Mouse (Mus musculus) ES-E14 (cell line): ENCODE results near the gene Wdr76. TPM values are rescaled to one million over a fixed set of nuclear protein-coding genes. Genes with fewer than 3 reads are reported as not detected.

Experiments used
- DNase-seq: peaks from one replicate; pipeline ENCODE4 v3.0.0-alpha.2; 2013; ENCODE audit warnings: low read depth, low spot score
- H3K27ac ChIP-seq: 2 replicates; pipeline ENCODE4 v1.5.1; 2012; ENCODE audit warnings: low read depth, mild to moderate bottlenecking, low read length, moderate library complexity, mixed read lengths; ENCODE audit not compliant: poor library complexity, insufficient read depth, severe bottlenecking
- H3K36me3 ChIP-seq: 2 replicates; pipeline ENCODE4 v1.6.1; 2012; ENCODE audit warnings: mild to moderate bottlenecking, low read length, moderate library complexity, mixed read lengths; ENCODE audit not compliant: control insufficient read depth, poor library complexity, insufficient read depth, severe bottlenecking
- H3K4me1 ChIP-seq, 2 experiments: fragments of 150-350 bp in 1 of 2; sonication (generic) in 1 of 2; 2 replicates each; pipeline ENCODE4 v1.6.1; 2012; ENCODE audit warnings: low read length in 2 of 2, mild to moderate bottlenecking in 1 of 2, mixed read lengths in 1 of 2; ENCODE audit not compliant: control insufficient read depth in 2 of 2, insufficient read depth in 2 of 2, poor library complexity in 1 of 2
- H3K4me3 ChIP-seq, 2 experiments: fragments of 150-350 bp in 1 of 2; sonication (generic) in 1 of 2; 2 replicates each; pipeline ENCODE4 v1.5.1; 2012; ENCODE audit warnings: low read length in 2 of 2, low read depth in 1 of 2, mild to moderate bottlenecking in 1 of 2, mixed read lengths in 1 of 2; ENCODE audit not compliant: insufficient read depth in 1 of 2, poor library complexity in 1 of 2, severe bottlenecking in 1 of 2
- H3K9ac ChIP-seq: 2 replicates; pipeline ENCODE4 v1.6.1; 2012; ENCODE audit warnings: low read depth, mild to moderate bottlenecking, low read length, mixed read lengths; ENCODE audit not compliant: poor library complexity, insufficient read depth, severe bottlenecking
- H3K9me3 ChIP-seq: fragments of 150-350 bp; sonication (generic); 2 replicates; pipeline ENCODE4 v1.6.1; 2012; ENCODE audit warnings: low read depth, mild to moderate bottlenecking, low read length; ENCODE audit not compliant: control insufficient read depth, insufficient read depth
- CHD2 ChIP-seq: IDR thresholded peaks from 2 replicates; pipeline ENCODE4 v1.6.1; 2014; ENCODE audit warnings: mild to moderate bottlenecking, low read depth, low read length, inconsistent platforms
- HCFC1 ChIP-seq: IDR thresholded peaks from 2 replicates; pipeline ENCODE4 v1.6.1; 2012; ENCODE audit warnings: low read length, inconsistent platforms, borderline replicate concordance; ENCODE audit not compliant: insufficient read depth
- MAFK ChIP-seq: IDR thresholded peaks from 2 replicates; pipeline ENCODE4 v1.6.1; 2014; ENCODE audit warnings: mild to moderate bottlenecking, low read depth, low read length, inconsistent platforms; ENCODE audit not compliant: insufficient read depth
- ZC3H11A ChIP-seq: IDR thresholded peaks from 2 replicates; pipeline ENCODE4 v1.6.1; 2012; ENCODE audit warnings: low read depth, mild to moderate bottlenecking, inconsistent platforms, low read length, borderline replicate concordance
- ZNF384 ChIP-seq: IDR thresholded peaks from 2 replicates; pipeline ENCODE4 v1.6.1; 2012; ENCODE audit warnings: low read depth, low read length, inconsistent platforms
- in situ Hi-C, 2 experiments: fragments of 600-800 bp; cut with MboI; formaldehyde crosslinking; loops; one replicate each; pipeline ENCODE4 v1.15.1; 2025; ENCODE audit warnings: low sequenced_read_pairs in 2 of 2, inconsistent platforms in 1 of 2; ENCODE audit not compliant: unreplicated experiment in 2 of 2
- total RNA-seq: library from RNA; depleted of rRNA; stranded (reverse); fragments of 300-350 nt; gene quantifications from 2 replicates; pipeline ENCODE4 v1.2.3, GENCODE M21; 2012

Wdr76 gene
- total RNA-seq, 1 experiment: 21.5 TPM

DNA sequence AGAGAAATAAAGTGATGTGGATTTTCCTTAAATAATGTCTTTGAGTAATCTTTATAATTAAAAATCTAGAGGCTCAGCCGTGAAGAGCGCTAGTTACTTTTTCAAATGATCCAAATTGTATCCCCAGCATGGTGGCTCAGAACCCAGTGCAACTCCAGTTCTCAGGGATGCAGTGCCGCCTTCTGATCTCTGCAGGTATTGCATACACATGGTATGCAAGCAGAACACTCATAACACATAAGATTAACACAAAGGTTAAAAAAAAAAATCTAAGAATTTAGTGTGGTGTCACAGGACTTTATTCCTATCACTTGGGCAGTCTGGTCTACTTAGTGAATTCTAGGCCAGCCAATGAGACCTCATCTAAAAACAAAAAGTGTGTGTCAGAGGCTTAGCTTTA, 38.3 kb downstream of the Wdr76 start:
- H3K9ac ChIP-seq: no peak overlapping the region
- H3K36me3 ChIP-seq: peaks cover 13% of the 10 kb centered on the region
- H3K27ac ChIP-seq: no peak overlapping the region
- H3K9me3 ChIP-seq: no peaks in the 10 kb centered on the region
- DNase-seq: no peak
- H3K4me3 ChIP-seq: no peak overlapping the region
- TF ChIP-seq CHD2: no peak
- TF ChIP-seq ZNF384: no peak
- no peak for TF ChIP-seq MAFK
- TF ChIP-seq HCFC1: no peak
- no peak for TF ChIP-seq ZC3H11A
- peaks cover 2 to 6% of the 10 kb centered on the region in 2 experiments; a peak in 2 of 4 replicates for H3K4me1 ChIP-seq
- in situ Hi-C loops: no loop called here

DNA sequence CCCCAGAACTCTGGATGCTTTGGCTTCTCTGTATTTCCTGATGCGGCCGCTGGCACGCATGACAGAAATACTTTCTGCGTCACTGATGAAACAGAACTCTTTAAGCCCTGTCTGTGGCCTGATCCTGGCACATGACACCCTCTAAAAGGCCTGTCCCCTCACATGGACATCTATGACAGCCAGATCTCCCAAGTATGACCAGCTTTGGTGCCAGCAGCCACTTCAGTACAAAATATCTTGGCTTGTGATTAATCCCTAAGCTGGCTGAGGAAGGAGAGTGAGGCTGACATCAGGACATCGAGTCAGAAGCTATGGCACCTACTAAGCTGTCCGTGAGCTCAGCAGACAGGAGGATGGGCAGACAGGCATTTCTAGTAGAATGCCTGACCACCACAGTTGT, 43.1 kb downstream of the Wdr76 start:
- no peak for DNase-seq
- Histone ChIP-seq H3K27ac (no peak overlapping the region), H3K9ac (no peak overlapping the region), H3K9me3 (no peaks in the 10 kb centered on the region), H3K36me3 (peaks cover 8% of the 10 kb centered on the region; the same call in 1 of the 2 replicates), H3K4me3 (no peak overlapping the region), H3K4me1 (peaks cover 2 to 6% of the 10 kb centered on the region in 2 experiments; a peak in 2 of 4 replicates)
- in situ Hi-C loops: loop anchor here in 1 of 2 experiments (25.0 kb wide), 1 partner anchor 263 kb away; the partner anchor contains the start of gene Frmd5
- no peak for TF ChIP-seq MAFK
- TF ChIP-seq CHD2: no peak
- no peak for TF ChIP-seq ZNF384
- no peak for TF ChIP-seq HCFC1
- no peak for TF ChIP-seq ZC3H11A

- Histone ChIP-seq H3K4me3 (no peak overlapping the region), H3K9ac (no peak overlapping the region), H3K27ac (no peak overlapping the region), H3K36me3 (peaks cover 4% of the 10 kb centered on the region; the same call in 1 of the 2 replicates), H3K4me1 (peaks cover 0 to 4% of the 10 kb centered on the region in 2 experiments; a peak in 2 of 4 replicates), H3K9me3 (no peaks in the 10 kb centered on the region)
- no peak for TF ChIP-seq CHD2
- no peak for TF ChIP-seq MAFK
- TF ChIP-seq ZNF384: no peak
- TF ChIP-seq HCFC1: no peak
- no peak for TF ChIP-seq ZC3H11A
- no peak for DNase-seq
- in situ Hi-C loops: loop anchor here in 1 of 2 experiments (25.0 kb wide), 1 partner anchor 261 kb away; the partner anchor contains the start of gene Frmd5
Observed at GRCm38 (mm10) chr2:121551271-121551670, 44.7 kb downstream of the Wdr76 start.

DNA sequence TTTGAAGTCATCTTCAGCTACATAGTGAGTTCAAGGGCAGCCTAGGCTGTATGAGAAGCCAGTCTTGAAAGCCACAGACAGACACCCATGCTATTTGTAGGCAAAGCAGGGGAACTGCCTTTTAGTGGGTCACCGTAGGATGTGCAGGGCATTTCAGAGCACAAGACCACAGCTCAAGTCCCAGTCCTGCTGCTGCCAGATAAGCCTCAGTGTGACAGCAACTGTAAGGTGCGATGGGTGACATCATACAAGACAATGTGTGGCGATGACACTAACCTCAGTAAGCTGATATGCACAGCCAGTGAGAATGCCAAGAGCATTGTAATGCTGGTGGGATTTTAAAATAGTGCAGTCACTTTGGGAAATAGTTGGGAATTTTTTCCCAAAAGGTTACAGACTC, 56.6 kb downstream of the Wdr76 start:
- in situ Hi-C loops: loop anchor here (10.0 to 25.0 kb wide), 2 partner anchors 249 to 272 kb away; partner anchors contain the start of gene Frmd5 (in 1 of the 2)
- H3K27ac ChIP-seq: no peak overlapping the region
- TF ChIP-seq MAFK (no peak), ZNF384 (no peak), CHD2 (no peak), ZC3H11A (no peak), HCFC1 (no peak)
- no peaks in the 10 kb centered on the region for H3K9me3 ChIP-seq
- no peak for DNase-seq
- H3K4me3 ChIP-seq: no peak overlapping the region
- no peaks in the 10 kb centered on the region for H3K36me3 ChIP-seq
- H3K9ac ChIP-seq: no peak overlapping the region
- H3K4me1 ChIP-seq: no peaks in the 10 kb centered on the region

DNA sequence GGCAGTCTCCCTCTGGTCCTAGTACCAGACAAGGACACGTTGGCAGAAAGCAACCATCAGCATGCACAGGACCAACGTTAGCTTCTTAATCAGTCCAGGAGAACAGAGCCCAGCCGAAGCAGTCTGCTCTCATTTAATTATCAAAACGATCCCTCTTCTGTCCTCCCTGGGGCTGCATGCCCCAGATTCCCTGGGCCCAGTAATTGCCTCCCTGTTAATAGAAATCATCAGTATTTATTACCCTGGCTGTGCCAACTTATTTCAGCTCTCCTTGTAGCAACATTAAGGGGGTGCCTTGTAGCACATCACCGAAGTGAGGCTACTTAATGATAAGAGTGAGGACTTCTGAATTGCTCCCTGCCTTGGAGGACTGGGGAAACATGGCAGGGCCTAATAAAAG, 59.4 kb downstream of the Wdr76 start:
- Histone ChIP-seq H3K9ac (no peak overlapping the region), H3K4me3 (no peak overlapping the region), H3K27ac (no peak overlapping the region), H3K4me1 (no peaks in the 10 kb centered on the region), H3K9me3 (no peaks in the 10 kb centered on the region), H3K36me3 (no peaks in the 10 kb centered on the region)
- no peak for DNase-seq
- TF ChIP-seq ZC3H11A (no peak), MAFK (no peak), HCFC1 (no peak), CHD2 (no peak), ZNF384 (no peak)
- in situ Hi-C loops: loop anchor here (10.0 to 25.0 kb wide), 2 partner anchors 246 to 269 kb away; partner anchors contain the start of gene Frmd5 (in 1 of the 2)
